Mouse (Mus musculus): ENCODE results near the gene Samd4b. TPM values are rescaled to one million over a fixed set of nuclear protein-coding genes. Genes with fewer than 3 reads are reported as not detected.

Gene Samd4b
- total RNA-seq, 1 experiment from 2014 or later, result 10.1 TPM

DNA sequence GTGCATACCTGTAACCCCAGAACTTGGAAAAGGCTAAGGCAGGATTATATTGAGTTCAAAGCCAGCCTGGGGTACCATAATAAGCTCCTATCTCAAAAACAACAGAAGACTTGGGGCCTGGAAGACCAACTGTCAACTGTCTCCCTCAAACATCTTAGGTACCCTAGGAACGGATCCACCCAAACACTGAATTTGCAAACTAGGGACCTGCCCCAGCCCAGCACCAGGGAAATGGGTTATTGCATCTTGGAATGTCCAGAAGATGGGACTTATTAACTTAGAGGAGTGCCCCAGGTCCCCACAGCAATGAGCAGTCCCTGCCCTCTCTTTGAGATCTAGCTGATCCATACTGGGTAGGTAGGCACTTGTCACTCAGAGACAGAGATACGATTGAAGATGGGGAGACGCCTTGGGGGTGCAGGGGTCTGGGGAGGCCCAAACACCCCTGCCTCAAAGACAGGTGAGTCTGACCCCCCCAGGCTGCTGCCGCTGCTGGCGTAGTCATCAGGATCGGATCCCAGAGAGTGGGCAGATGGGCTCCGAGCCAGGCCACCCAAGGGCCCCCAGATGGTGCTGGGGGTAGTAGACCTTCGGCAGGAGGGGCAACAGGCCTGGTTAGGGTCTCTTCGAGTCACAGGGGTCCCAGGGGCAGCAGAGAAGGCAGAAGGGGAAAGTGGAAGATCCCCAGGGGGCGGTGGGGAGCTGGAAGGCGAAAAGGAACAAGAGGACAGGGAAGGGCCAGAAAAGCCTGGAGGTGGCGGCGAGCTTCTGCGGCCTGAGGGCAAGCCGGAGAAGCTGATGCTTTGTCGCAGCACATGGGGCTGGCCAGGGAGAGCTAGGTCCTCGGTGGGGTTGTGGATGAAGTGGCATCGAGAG, 220.5 kb downstream of the Samd4b start:
- no peak for ATAC-seq (replicated peaks; ENCODE audit: insufficient number of reproducible peaks, low FRiP score, low TSS enrichment, poor library complexity, severe bottlenecking)

DNA sequence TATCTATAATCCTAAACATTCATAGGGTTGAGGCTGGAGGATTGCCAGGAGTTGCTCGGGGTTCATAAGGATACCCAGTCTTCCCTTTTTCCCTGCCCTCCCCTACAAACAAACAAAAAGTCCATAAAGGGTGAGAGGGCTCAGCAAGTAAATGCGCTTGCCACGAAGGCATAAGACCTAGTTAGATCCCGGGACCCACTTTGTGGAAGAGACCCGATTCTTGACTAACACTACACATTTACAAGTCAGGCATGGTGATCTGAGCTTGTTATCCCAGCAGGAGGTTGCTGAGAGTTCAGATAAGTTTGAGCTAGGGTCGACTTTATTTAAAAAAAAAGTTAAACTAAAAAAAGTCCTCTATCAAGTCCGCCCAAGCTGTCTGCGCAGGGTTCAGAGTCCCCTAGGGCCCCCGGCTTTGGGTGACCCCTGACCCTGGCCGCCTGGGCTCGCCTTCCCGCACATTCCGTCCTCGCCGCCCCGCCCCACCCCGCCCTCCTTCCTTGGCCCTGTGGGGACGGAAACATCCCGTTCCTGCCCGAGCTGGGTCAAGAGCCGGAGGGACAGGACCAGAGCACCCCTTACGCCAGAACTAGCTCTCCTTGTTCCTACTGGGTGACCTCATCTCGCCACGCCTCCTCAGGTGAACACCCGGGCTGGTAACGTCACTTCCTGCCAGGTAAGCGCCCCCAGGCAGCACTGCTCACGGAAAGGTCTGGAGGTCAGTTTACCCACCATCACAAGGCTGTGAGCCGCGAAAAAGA, 221.8 kb downstream of the Samd4b start:
- no peak for ATAC-seq (replicated peaks; ENCODE audit: insufficient number of reproducible peaks, low FRiP score, low TSS enrichment, poor library complexity, severe bottlenecking)

DNA sequence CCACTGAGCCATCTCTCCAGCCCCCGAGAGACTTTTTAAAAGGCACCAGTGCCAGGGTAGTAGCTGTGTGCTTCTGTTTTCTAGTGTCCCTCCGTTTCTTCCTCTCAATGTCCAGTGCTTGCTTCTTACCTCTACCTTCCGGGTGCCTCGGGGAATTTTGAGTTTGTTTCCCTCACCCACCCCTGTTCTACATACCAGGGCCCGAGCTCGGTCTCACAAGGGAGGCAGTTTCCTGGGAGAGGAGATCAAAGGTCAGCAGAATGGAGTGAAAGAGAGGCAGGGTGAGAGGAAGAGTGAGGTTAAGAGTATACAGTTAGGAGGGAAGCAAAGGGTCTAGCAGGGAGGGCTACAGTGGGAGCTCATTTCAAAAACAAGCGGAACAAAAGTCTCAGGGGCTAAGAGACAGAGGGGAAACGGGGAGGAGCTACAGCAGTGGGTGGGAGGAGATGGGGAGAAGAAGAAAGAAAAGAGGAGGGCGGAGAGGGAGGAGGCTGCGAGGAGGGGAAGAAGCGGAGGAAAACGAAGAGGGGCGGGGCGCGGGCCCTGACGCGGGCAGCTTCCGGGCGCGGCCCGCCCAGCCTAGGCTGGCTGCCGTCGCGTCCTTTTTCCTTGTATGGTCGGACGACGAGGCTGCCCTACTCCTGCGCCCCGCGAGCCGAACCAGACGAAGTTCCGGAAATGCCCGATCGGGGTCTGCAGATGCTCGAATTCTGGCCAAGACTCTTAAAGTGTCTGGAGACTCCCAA, 222.6 kb downstream of the Samd4b start:
- ATAC-seq (replicated peaks; ENCODE audit: insufficient number of reproducible peaks, low FRiP score, low TSS enrichment, poor library complexity, severe bottlenecking), result peak; percentile 14

DNA sequence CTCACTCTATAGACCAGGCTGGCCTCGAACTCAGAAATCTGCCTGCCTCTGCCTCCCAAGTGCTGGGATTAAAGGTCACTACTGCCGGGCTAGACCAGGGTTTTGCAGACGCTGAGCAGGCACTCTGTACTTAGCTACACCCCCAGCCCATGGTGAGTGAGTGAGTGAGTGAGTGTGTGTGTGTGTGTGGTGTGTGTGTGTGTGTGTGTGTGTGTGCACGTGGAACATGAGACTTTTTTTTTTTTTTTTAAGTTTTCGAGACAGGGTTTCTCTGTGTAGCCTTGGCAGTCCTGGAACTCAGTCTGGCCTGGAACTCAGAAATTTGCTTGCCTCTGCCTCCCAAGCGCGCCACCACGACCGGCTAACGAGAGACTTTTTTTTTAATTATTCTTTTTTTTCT, 223.3 kb downstream of the Samd4b start:
- ATAC-seq (replicated peaks; ENCODE audit: insufficient number of reproducible peaks, low FRiP score, low TSS enrichment, poor library complexity, severe bottlenecking), result no peak

DNA sequence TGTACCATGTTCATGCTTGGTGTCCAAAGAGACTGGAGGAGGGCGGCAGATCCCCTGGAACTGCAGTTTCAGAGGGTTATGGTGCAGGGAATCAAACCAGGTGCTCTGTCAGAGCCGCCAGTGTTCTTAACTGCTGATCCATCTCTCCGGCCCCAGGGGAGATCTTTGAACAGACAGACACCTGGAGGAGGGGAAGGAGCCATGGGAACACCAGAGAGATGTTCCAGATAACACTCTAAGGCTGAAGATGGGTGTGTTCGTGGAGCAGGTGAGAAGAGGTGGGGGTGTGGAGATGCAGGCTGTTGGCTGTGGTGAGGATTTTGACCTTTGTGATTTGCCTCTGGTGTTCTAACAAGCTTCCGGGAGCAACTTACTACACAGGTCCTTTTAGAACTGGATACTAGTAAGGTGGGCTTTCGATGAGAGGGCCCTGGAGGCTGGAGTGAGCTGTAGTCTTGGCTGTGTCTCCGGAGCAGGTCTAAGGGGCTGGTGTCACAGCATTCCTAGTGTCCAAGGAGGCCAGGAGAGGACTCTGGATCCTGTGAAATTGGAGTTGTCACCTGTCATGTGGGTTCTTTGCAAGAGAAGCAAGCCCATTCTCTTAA, 224.0 kb downstream of the Samd4b start:
- ATAC-seq (replicated peaks; ENCODE audit: insufficient number of reproducible peaks, low FRiP score, low TSS enrichment, poor library complexity, severe bottlenecking), result no peak

DNA sequence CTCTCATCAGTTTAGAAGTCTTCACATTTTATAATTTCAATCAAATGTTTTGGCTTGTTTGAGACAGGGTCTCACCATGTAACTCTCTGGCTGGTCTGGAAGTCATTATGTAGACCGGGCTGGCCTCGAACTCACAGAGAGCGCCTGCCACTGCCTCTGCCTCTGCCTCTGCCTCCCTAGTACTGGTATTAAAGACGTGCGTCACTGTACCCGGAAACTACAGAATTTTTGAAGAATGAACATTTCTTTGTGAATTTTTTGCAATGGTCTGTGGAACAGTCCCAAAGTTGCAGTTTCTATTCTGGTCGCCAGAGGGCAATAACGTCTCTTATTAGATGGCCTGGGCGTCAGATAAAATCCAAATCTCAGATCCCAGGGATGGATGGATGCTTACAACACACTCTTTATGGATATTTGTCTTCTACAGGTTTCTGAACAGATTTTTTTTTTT, 224.8 kb downstream of the Samd4b start:
- ATAC-seq (replicated peaks; ENCODE audit: insufficient number of reproducible peaks, low FRiP score, low TSS enrichment, poor library complexity, severe bottlenecking), result no peak

DNA sequence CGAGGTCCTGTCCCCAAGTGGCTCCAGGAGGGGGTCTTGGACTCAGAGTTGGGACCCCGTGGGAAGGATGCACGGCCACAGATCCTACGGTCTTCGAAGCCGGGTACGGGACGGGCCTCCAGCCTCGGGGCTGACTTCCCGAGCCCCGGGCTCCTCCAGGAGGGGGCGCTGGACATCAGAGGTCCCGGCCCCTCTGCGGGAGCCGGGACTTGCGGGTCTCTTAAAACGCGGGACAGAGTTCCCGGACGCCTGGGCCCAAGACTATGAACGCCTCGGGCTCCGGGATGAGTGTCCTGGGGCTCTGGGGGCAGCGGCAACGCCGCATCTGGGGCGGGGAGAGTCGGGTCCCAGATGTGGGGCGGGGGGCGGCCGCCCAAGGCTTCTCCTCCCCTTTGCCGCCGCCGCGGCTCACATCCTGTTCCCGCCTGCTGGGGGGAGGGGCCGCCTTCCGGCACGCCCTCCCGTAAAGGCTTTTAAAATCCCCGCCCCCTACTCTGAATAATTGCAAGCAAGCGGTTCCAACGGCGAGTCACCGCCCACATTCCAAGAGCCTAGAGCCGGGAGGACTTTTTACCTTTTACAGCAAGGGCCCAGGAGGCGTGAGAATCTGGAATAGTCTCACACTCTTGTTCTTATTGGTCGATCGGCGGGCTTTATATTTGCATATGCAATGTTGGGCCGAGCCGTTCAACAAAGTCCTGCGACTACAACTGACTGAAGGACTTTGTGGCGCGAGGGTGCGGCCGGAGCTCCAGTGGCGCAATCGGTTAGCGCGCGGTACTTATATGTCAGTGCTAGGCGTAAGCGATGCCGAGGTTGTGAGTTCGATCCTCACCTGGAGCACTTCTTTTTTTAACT, 225.5 kb downstream of the Samd4b start, which contains the start of gene Plekhg2:
Gene Plekhg2, minus strand, starts transcription at position 349 of the 858 bp plus-strand sequence.
- peak; percentile 47 for ATAC-seq (replicated peaks; ENCODE audit: insufficient number of reproducible peaks, low FRiP score, low TSS enrichment, poor library complexity, severe bottlenecking)

DNA sequence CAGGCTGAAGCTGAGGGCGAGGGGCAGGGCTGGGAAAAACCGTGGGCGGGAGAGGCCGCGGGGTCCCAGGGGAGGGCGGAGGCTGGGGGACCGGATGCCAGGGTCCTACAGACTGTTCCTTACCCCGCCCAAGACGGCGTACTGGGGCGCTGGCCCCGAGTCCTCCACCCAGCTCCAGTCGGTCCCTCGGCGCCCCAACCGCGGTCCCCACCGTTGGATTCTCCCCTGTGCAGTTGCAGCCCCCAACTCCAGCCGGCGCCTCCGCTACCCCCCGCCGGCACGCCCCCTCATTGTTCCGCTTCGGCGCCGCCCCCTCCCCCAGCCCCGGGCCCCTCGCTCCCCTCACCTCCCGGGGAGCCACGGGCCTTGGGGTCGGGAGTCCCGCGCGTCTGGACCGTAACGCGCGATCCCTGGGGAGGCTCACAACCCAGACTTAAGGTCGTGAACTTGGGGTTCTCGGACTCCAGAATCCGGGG, 226.4 kb downstream of the Samd4b start:
- no peak for ATAC-seq (replicated peaks; ENCODE audit: insufficient number of reproducible peaks, low FRiP score, low TSS enrichment, poor library complexity, severe bottlenecking)

DNA sequence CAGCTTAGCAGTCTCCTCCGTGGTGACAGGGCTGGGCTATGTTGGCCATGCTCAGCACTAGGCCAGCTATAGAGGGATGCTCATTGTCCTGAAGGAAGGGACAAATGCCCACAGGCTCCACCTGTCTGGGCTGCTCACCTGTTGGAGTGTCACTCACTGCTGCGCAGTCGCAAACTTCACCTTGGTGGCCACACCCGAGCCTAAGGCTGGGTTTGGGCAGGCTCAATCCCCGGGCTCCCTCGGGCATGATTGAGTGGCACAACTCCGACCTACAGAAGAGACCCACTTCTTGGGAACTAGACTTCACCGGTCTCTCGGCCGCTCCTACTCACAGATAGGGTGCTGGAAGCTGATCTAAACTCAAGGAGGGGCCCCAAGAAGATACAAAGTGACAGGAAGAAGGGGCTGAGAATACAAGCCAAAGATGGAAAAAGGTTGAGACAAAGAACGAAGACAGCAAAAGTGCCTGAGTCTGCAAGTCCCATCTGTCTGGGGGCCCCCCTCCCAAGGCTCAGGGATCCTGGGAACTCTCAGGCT, 226.9 kb downstream of the Samd4b start:
- ATAC-seq (replicated peaks; ENCODE audit: insufficient number of reproducible peaks, low FRiP score, low TSS enrichment, poor library complexity, severe bottlenecking), result no peak

DNA sequence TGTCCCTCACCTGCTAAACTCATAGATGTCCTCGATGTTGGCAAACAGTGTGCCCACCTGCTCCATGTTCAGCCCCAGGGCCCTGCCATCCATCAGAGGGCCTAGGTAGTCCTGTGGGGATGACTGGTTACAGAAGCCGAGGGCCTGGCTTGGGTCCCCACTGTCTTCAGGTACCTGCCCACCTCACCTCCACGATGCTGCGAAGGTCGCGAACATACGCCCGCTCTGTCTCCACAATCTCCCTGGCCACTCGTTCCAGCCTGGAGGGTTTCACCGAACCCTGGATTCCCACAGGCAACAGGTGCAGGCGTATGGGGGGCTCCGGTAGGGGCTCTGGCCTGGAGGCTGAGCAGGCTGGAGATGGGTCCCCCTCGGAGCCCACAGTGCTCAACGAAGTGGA, 227.9 kb downstream of the Samd4b start:
- no peak for ATAC-seq (replicated peaks; ENCODE audit: insufficient number of reproducible peaks, low FRiP score, low TSS enrichment, poor library complexity, severe bottlenecking)

DNA sequence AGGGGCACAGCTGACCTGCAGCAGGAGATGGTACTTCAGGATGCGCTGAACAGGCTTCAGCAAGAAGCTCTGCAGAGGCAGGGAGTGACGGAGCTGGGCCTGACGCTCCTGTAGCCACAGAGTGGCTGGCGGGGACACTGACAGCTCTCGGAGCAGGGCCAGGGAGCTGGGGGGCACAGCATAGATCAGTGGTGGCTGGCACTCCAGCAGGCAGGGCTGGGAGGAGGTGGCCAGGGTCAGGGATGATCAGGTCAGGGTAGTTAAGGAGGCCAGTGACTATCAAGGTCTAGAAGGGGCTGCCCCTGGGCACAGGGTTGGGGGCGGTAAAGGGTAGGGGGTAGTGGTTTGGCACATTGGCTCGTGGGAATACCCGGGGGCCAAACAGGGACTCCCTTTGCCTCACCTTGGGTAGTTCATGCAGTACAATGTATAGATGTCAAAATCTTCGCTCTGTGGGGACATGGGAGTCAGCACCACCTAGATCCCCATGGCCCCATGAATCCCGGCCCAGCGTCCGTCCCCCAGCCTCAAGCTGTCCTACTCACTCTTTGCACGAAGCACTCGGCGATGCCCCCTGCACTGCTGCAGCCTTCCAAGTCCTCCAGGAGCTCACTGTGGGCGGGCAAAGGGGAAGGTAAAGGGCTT, 229.5 kb downstream of the Samd4b start:
- ATAC-seq (replicated peaks; ENCODE audit: insufficient number of reproducible peaks, low FRiP score, low TSS enrichment, poor library complexity, severe bottlenecking), result no peak

DNA sequence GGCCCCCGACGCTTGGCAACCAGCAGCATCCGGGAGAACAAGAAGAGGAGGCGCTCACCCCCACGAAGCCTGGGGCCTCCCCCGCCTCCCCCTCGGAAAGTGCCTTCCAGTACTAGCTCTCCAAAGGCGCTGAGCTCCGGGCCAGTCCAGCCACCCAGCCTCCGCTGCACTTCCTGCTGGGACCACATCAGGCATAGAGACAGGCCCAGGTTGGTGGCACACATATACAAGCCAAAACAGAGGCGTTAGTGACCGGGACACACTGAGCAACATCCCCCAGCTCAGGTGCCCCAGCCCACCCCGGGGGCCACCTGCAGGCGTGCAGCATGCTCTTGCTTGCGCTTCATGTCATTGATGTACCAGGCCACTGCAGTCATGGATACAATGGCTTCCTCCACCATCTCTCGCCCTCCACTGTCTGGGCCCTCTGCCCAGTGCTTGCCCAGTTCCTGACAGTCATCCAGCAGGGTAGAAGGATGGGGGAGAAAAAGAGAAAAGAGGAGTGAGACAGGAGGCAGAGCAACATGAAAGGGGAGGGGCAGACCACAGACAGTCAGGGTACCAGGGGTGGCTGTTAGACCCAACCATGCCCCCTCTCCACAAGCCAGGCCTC, 230.2 kb downstream of the Samd4b start:
- no peak for ATAC-seq (replicated peaks; ENCODE audit: insufficient number of reproducible peaks, low FRiP score, low TSS enrichment, poor library complexity, severe bottlenecking)

DNA sequence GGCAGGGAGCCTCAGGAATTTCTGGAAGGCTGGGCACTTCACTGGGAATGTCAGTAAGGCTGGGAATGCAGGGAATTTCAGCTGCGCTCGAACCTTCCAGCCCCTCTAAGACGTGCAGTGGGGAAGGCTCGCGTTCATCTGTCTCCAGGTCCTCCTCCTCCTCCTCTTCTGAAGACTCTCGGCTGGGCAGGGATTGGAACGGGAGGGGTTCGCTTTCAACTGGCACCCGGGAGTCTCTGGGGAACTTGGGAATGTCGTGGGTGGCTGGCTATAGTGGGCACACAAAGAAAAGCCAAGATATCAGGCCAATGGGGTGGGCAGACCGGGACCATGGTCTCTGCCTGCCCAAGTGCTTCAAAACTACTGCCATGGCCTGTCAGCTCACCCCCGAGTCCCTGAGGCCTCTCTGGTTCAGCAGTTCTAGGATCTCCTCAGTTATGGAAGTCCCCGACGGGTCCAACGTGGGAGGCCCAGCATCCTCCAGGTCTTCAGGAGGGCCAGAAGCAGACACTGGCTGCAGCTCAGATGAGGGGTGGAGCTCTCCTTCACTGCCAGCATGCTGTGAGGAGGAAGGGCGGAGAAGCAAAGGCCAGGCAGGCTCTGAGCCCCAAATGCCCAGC, 235.4 kb downstream of the Samd4b start:
- no peak for ATAC-seq (replicated peaks; ENCODE audit: insufficient number of reproducible peaks, low FRiP score, low TSS enrichment, poor library complexity, severe bottlenecking)

DNA sequence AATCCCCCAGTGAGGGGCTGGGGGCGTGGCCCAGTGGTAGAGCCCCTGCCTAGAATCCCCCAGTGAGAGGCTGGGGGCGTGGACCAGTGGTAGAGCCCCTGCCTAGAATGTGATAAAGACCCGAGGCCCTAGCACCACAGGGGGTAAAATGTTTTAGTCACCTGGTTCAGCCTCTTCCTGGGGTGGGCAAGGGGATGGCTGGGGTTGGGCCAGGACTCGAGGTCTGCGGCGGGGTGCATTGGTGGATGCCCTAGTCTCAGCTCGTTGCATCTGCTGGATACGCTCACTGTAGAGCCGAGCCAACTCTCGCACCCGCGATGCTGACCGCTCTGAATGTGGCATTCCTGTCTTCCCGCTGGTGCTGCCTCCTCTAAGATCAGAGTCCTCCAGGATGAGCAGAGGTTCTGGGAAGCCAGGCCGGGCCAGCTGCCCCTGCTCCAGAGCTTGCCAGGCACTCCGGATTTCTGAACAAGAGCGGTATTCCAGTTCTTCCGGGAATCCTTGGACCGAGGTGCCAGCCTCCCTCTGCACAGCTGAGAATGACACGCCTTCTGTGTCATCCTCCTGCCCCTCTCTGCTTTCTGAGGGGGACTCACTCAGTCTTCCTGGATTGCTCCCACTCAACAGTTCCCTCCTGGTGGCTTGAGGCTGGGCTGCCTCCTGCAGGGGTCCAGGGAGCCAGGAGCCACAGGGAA, 236.2 kb downstream of the Samd4b start:
- no peak for ATAC-seq (replicated peaks; ENCODE audit: insufficient number of reproducible peaks, low FRiP score, low TSS enrichment, poor library complexity, severe bottlenecking)

DNA sequence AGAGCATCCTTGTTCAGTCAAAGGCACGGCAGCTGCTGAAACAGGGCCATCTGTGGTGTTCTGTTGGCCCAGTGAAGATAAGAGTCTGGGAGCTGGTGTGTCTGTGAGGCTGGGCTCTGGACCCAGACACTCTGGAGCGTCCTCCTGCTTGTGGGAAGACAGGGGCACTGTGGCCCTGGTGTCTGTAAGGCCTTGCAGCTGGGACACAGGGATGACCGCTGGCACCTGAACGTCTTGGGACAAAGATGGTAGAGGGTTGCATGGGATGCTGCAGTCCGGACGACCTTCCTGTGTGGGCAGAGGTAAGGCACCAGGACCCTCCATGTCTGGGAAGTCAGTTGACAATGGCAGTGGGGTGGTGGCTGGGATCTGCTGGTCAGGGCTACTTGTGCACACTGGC, 237.7 kb downstream of the Samd4b start:
- ATAC-seq (replicated peaks; ENCODE audit: insufficient number of reproducible peaks, low FRiP score, low TSS enrichment, poor library complexity, severe bottlenecking), result no peak

DNA sequence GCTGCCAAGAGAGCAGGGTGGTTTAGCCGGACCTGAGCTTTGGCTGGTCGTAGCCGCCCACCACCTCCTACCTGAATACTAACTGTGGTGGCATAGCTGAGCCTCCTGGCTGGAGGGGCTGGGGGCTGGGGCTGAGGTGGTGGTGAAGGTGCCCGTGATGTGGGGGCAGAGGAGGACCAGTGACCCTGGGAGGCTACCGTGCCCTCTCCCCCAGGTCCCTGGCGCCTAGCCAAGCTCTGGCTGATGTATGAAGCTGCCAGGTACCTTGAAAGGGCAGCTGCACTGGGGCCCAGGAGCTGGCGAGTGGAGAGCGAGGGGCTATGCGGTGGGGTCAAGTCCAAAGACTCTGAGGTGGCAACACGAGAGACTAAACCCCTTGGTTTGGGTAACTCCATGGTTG, 238.1 kb downstream of the Samd4b start:
- no peak for ATAC-seq (replicated peaks; ENCODE audit: insufficient number of reproducible peaks, low FRiP score, low TSS enrichment, poor library complexity, severe bottlenecking)

Measured in monocyte, adult 5-6 weeks (primary cell).